Mouse (Mus musculus): ENCODE measurements around the gene Atp2a3. TPM values are rescaled to one million over a fixed set of nuclear protein-coding genes. Genes with fewer than 3 reads are reported as not detected.

Atp2a3 gene
- polyA plus RNA-seq, 1 experiment from 2014 or later: 0.40 TPM

GRCm38 (mm10) chr11:73030821-73031498 lies 70.0 kb downstream of the Atp2a3 start:
- H3K9me3 ChIP-seq (replicated peaks): no peaks in the 10 kb centered on the region
- ATAC-seq: peak; percentile 96
- H3K36me3 ChIP-seq (ENCODE audit: poor library complexity, severe bottlenecking): peaks cover 3% of the 10 kb centered on the region; the same call in 1 of the 2 replicates
- H3K27ac ChIP-seq: peak overlapping the region; percentile 80
- 22% methylated on average over 20 of the region's 20 CpGs for WGBS
- peak overlapping the region; percentile 55 for H3K9ac ChIP-seq
- H3K4me3 ChIP-seq: peak overlapping the region; percentile 29
- peak overlapping the region; percentile 64 for H3K4me2 ChIP-seq
- peaks cover 8% of the 10 kb centered on the region for H3K4me1 ChIP-seq
- no peaks in the 10 kb centered on the region for H3K27me3 ChIP-seq

GRCm38 (mm10) chr11:73031536-73031935 lies 70.6 kb downstream of the Atp2a3 start:
- Histone ChIP-seq H3K4me1 (peaks cover 8% of the 10 kb centered on the region), H3K9me3 (replicated peaks) (no peaks in the 10 kb centered on the region), H3K36me3 (ENCODE audit: poor library complexity, severe bottlenecking) (peaks cover 3% of the 10 kb centered on the region; the same call in 1 of the 2 replicates), H3K9ac (peak overlapping the region; percentile 55), H3K4me3 (0 out of 2 replicates have a peak overlapping the region, but pooled peaks have one; percentile 29), H3K27ac (peak overlapping the region; percentile 80), H3K27me3 (no peaks in the 10 kb centered on the region), H3K4me2 (peak overlapping the region; percentile 64)
- WGBS: 68% methylated on average over 5 of the region's 5 CpGs
- ATAC-seq: peak; percentile 7; the same call in 1 of the 2 replicates

- 85% methylated on average over 7 of the region's 7 CpGs for WGBS
- Histone ChIP-seq H3K4me2 (no peak overlapping the region), H3K9ac (no peak overlapping the region)
Observed at GRCm38 (mm10) chr11:73036077-73036476, 75.1 kb downstream of the Atp2a3 start.

GRCm38 (mm10) chr11:73036889-73037288 lies 75.9 kb downstream of the Atp2a3 start:
- 77% methylated on average over 6 of the region's 6 CpGs for WGBS
- Histone ChIP-seq H3K9me3 (replicated peaks) (no peaks in the 10 kb centered on the region), H3K36me3 (ENCODE audit: poor library complexity, severe bottlenecking) (peaks cover 20% of the 10 kb centered on the region; the same call in 1 of the 2 replicates)

More at GRCm38 (mm10) chr11:73036077-73036476, 75.1 kb downstream of the Atp2a3 start:
- no peaks in the 10 kb centered on the region for H3K9me3 ChIP-seq (replicated peaks)
- H3K36me3 ChIP-seq (ENCODE audit: poor library complexity, severe bottlenecking): peaks cover 20% of the 10 kb centered on the region; the same call in 1 of the 2 replicates
- H3K27me3 ChIP-seq: no peaks in the 10 kb centered on the region
- H3K4me1 ChIP-seq: peaks cover 6% of the 10 kb centered on the region
- ATAC-seq: no peak
- no peak overlapping the region for H3K4me3 ChIP-seq
- no peak overlapping the region for H3K27ac ChIP-seq

GRCm38 (mm10) chr11:73037691-73038090 lies 76.7 kb downstream of the Atp2a3 start:
- H3K27me3 ChIP-seq: no peaks in the 10 kb centered on the region
- no peak overlapping the region for H3K4me3 ChIP-seq
- H3K9me3 ChIP-seq (replicated peaks): no peaks in the 10 kb centered on the region
- H3K9ac ChIP-seq: no peak overlapping the region
- 89% methylated on average over 3 of the region's 3 CpGs for WGBS
- peaks cover 20% of the 10 kb centered on the region; the same call in 1 of the 2 replicates for H3K36me3 ChIP-seq (ENCODE audit: poor library complexity, severe bottlenecking)
- H3K4me1 ChIP-seq: no peaks in the 10 kb centered on the region
- no peak overlapping the region for H3K4me2 ChIP-seq
- H3K27ac ChIP-seq: no peak overlapping the region
- no peak for ATAC-seq

More at GRCm38 (mm10) chr11:73036889-73037288, 75.9 kb downstream of the Atp2a3 start:
- H3K4me3 ChIP-seq: no peak overlapping the region
- no peaks in the 10 kb centered on the region for H3K4me1 ChIP-seq
- no peaks in the 10 kb centered on the region for H3K27me3 ChIP-seq
- H3K9ac ChIP-seq: no peak overlapping the region
- no peak overlapping the region for H3K4me2 ChIP-seq
- ATAC-seq: no peak
- no peak overlapping the region for H3K27ac ChIP-seq

GRCm38 (mm10) chr11:73039102-73039799 lies 78.3 kb downstream of the Atp2a3 start:
- ATAC-seq: peak; percentile 91
- H3K36me3 ChIP-seq (ENCODE audit: poor library complexity, severe bottlenecking): peaks cover 17% of the 10 kb centered on the region; the same call in 1 of the 2 replicates
- H3K9ac ChIP-seq: peak overlapping the region; percentile 26; the same call in 1 of the 2 replicates
- no peaks in the 10 kb centered on the region for H3K4me1 ChIP-seq
- no peak overlapping the region for H3K27ac ChIP-seq
- no peak overlapping the region for H3K4me3 ChIP-seq
- H3K9me3 ChIP-seq (replicated peaks): no peaks in the 10 kb centered on the region
- H3K4me2 ChIP-seq: no peak overlapping the region
- WGBS: 58% methylated on average over 9 of the region's 9 CpGs
- no peaks in the 10 kb centered on the region for H3K27me3 ChIP-seq

Small RNAs within 50 kb of the gene (microRNA-seq; reads per million reads assigned to microRNA genes)
- not detected for gene Gm44467

Other genes starting within 250 kb of the Atp2a3 start
- gene Cyb5d2, start 165.0 kb upstream of the Atp2a3 start, polyA plus RNA-seq (2015; fragmentation: Nextera tagmentation; extraction: Ambion mirVana): 5.9 and 7.3 TPM in 2 replicates
- 10.8 and 12.0 TPM in 2 replicates for gene Zzef1, start 164.9 kb upstream of the Atp2a3 start, polyA plus RNA-seq (2015; fragmentation: Nextera tagmentation; extraction: Ambion mirVana)
- gene P2rx1, start 37.9 kb downstream of the Atp2a3 start, polyA plus RNA-seq (2015; fragmentation: Nextera tagmentation; extraction: Ambion mirVana): 0.25 and 0.46 TPM in 2 replicates
- 10.3 and 11.8 TPM in 2 replicates for gene Camkk1, start 57.8 kb downstream of the Atp2a3 start, polyA plus RNA-seq (2015; fragmentation: Nextera tagmentation; extraction: Ambion mirVana)
- 12.8 and 13.4 TPM in 2 replicates for gene Ncbp3, start 86.6 kb downstream of the Atp2a3 start, polyA plus RNA-seq (2015; fragmentation: Nextera tagmentation; extraction: Ambion mirVana)
- 0.27 and 0.29 TPM in 2 replicates for gene Itgae, start 129.4 kb downstream of the Atp2a3 start, polyA plus RNA-seq (2015; fragmentation: Nextera tagmentation; extraction: Ambion mirVana)
- 13.0 and 13.1 TPM in 2 replicates for gene Haspin, start 177.1 kb downstream of the Atp2a3 start, polyA plus RNA-seq (2015; fragmentation: Nextera tagmentation; extraction: Ambion mirVana)
- 0.26 and 0.30 TPM in 2 replicates for gene P2rx5, start 199.3 kb downstream of the Atp2a3 start, polyA plus RNA-seq (2015; fragmentation: Nextera tagmentation; extraction: Ambion mirVana)
- 133 and 136 TPM in 2 replicates for gene Emc6, start 215.9 kb downstream of the Atp2a3 start, polyA plus RNA-seq (2015; fragmentation: Nextera tagmentation; extraction: Ambion mirVana)
- gene Tax1bp3, start 215.9 kb downstream of the Atp2a3 start, polyA plus RNA-seq (2015; fragmentation: Nextera tagmentation; extraction: Ambion mirVana): 174 and 181 TPM in 2 replicates
- 17.0 and 17.8 TPM in 2 replicates for gene Ctns, start 237.9 kb downstream of the Atp2a3 start, polyA plus RNA-seq (2015; fragmentation: Nextera tagmentation; extraction: Ambion mirVana)
- gene Shpk, start 238.3 kb downstream of the Atp2a3 start, polyA plus RNA-seq (2015; fragmentation: Nextera tagmentation; extraction: Ambion mirVana): 1.2 TPM in 2 replicates